Mouse (Mus musculus) cerebellum, adult 9-11 months (tissue): Measurements from ENCODE around the gene Ebf1.
A peak's percentile ranks its signal among the peaks of the same experiment; 100 is the strongest.
"Not testable (repeated sequence)": the region's sequence is repeated elsewhere in the genome, so short reads cannot be mapped to it uniquely, and the experiment has no call there.

Experiments
- DNase-seq: peaks from one replicate; pipeline ENCODE4 v3.0.0; 2022

The Ebf1 gene

DNA sequence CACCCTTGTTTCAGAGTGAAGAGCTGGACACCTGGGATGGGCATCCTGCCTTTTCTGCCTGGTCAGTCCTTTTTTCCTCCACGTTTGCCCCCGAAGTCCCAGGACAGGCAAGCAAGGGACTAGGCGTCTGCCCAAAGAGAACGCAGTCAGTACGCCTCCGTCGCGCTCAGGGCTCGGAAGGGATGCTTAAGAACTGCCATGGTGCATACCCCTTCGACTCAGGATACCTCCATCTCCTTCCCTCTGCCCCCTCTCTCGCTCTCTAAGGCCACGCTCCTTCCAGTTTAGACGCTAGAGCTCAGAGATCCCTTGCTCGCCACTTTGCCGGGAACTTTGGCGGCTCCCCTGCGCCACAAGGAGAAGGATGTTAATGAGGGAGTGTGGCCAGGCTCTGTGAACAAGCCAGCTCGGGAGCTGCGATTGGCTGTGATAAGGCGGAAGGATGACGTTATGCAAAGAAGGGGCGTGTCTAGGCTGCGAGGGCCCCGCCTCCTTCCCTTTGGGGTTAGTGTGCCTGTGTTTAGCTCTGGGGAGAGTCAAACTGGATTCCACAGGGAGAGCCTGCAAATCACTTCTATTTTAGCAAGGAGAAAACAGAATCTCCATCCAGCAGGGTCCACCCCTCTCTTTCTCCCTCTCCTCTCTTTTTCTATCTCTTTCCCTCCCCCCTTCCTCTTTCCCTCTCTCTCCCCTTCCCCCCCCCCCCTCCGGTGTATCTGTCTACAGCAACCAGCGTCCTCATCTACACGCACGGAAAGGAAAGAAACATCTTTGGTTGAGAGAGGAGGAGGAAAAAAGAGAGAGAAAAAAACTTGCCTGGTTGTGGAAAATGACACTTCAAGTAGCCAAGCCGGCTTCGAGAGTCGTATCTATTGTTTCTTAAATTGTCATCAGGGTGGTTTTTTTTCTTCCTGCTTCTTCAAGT is at the start of gene Ebf1:
Gene Ebf1 (plus strand): TSS at position 530 of the 925 bp plus-strand sequence.
- peak; percentile 96 for DNase-seq

DNA sequence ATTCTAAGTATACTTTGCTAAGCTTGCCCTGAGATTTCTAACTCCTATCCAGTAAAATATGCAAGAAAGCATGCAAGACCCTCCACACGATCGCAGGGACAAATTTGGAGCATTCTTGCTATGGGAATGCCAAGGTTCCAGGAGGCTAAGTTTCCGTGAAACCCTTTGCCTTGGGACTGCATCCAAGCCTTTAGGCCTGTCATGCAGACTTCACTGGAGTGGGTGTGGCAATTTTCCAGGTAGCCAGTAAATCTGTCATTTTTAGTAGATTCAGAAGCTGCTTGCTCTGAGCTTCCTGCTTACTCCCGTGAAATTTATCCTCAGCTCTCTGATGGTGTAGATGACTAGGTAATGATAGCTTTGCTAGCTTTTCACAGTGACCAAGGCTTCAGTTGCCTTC is 46.8 kb upstream of the Ebf1 start:
- DNase-seq, result not testable (repeated sequence)

DNA sequence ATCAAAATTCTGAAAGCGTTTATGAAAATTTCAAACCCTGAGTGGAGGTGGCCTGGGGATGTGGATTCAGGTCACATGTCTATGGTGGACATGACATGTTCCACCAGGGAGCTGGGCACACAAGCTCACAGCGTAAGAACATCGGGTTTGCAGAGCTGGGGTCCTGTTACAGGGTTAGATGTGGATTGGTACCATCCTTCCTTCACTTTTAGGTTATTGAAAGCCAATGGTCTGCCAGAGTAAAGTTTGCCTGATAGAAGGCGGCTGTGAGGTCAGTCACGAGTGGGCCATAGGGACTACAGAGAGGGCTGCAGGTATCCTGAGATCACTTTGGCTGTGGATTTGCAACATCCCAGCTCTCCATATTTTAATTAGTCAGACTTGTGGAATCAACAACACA is 44.3 kb upstream of the Ebf1 start:
- no peak for DNase-seq

DNA sequence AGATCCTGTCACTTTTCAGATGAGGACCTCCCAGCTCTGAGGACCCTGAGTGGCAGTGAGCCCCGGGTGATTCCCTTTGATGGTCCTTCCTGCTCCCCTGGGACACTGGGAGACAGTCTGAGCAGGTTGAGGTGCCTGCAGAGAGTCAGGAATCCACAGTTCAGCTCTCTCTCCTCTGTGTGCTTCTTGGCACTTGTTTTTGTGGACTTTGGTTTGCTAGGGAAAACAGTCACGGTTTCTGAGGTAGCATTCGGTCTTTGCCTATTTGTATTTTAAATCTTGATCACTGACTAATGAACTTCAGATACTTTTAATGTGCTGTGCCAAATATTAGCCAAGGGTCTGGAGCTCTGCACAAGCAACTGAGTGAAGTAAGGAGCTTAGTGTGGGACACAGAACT is 43.7 kb upstream of the Ebf1 start:
- no peak for DNase-seq

- no peak for DNase-seq
Observed at GRCm38 (mm10) chr11:44574391-44574790, 42.7 kb upstream of the Ebf1 start.

GRCm38 (mm10) chr11:44574820-44575219 is 42.3 kb upstream of the Ebf1 start:
- no peak for DNase-seq

- DNase-seq, result no peak
Observed at GRCm38 (mm10) chr11:44577911-44578310, 39.2 kb upstream of the Ebf1 start.

DNA sequence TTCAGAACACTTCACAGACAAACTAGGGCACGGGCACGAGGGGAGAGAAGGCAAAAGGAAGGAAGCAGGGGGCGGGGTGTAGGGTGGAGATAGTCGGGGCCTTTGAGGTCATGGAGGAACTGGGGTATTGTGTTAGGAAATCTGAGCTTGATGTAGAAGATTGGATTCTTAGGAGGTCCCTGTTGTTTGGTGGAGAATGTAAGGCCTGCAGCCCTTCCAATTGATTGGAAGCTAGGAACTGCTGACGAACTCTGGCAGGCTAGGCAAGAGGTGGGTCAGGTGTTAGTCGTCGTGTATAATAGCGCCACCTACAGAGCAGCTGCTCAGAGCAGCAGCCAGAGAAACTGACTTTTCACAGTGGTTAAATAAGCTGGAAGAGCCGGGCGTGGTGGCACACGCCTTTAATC is 35.8 kb upstream of the Ebf1 start:
- peak; percentile 60 for DNase-seq

DNA sequence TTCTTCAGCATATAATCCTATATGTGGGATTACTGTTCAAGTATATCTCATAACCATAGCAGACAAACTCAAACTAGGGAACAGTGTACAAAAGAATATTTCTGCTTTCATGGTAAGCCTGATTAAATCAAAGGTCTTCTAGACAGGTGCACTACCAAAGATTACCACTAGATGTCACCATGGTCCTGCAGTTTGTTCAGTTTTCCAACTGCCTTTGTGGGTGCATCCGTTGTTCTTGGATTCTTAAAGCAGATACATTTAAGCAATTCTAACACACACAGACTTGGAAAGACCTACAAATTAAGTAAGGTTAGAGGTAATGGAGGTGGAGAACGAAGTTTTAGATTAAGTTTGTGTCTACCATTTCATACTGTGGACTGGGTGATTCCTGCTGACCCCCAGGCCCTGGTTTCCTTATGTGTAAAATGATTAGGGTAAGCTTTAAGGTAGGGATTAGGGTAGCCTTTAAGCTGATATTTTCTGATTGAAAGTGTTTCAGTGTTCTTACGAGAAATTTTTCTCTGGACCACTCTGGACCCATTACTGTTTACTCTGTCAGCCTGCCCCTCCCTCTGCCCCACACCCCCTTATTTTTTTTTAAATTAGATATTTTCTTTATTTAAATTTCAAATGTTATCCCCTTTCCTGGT is 30.9 kb upstream of the Ebf1 start:
- DNase-seq, result peak; percentile 54

GRCm38 (mm10) chr11:44593016-44593415 is 24.1 kb upstream of the Ebf1 start:
- no peak for DNase-seq

- DNase-seq, result no peak
Observed at GRCm38 (mm10) chr11:44594768-44595167, 22.3 kb upstream of the Ebf1 start.

- DNase-seq, result no peak
Observed at GRCm38 (mm10) chr11:44606881-44607280, 10.2 kb upstream of the Ebf1 start.

- DNase-seq, result no peak
Observed at GRCm38 (mm10) chr11:44608646-44609045, 8.5 kb upstream of the Ebf1 start.

DNA sequence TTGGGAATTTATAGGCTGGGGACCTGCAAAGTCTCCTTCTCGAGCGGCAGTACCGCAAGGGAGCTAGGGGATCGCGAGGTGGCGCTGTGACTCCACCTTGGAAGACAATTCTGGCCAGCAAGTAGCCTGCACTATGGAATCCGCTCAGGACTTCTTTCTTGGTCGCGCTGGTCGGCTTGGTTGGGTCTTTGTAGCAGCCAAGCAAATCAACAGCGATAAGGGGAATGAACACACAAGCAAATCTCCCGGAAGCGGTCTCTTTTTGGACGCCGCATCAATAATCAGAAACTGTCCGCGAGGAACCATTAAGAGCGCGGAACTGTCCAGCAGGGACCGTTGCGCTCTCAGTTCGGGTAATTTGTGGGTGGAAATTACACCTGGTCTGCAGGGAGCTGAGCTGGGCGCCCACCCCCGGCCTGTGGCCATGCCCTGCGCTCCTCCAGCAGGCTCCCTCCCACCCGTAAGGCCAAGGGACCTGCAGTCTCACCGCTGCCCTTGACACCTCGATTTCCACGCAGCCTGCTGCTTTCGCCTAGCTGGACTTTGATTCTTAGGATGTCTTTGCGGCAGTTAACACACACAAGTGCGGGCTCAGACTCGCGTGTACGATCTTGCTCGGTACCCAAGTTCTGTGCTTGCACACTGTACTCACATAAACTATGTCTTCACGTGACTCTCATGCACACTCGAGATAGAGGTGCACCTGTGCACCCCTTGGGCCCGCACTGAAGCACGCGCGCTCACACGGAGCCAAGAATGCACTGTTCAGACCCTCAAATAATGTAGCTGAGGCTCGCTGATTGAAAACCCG is 5.9 kb upstream of the Ebf1 start:
- peak; percentile 86 for DNase-seq

GRCm38 (mm10) chr11:44612156-44612555 is 5.0 kb upstream of the Ebf1 start:
- no peak for DNase-seq

GRCm38 (mm10) chr11:44612681-44613410 is 4.3 kb upstream of the Ebf1 start:
- no peak for DNase-seq

GRCm38 (mm10) chr11:44613411-44614180 is 3.5 kb upstream of the Ebf1 start:
- no peak for DNase-seq

- DNase-seq, result no peak
Observed at GRCm38 (mm10) chr11:44616078-44616787, 884 bp upstream of the Ebf1 start.

DNA sequence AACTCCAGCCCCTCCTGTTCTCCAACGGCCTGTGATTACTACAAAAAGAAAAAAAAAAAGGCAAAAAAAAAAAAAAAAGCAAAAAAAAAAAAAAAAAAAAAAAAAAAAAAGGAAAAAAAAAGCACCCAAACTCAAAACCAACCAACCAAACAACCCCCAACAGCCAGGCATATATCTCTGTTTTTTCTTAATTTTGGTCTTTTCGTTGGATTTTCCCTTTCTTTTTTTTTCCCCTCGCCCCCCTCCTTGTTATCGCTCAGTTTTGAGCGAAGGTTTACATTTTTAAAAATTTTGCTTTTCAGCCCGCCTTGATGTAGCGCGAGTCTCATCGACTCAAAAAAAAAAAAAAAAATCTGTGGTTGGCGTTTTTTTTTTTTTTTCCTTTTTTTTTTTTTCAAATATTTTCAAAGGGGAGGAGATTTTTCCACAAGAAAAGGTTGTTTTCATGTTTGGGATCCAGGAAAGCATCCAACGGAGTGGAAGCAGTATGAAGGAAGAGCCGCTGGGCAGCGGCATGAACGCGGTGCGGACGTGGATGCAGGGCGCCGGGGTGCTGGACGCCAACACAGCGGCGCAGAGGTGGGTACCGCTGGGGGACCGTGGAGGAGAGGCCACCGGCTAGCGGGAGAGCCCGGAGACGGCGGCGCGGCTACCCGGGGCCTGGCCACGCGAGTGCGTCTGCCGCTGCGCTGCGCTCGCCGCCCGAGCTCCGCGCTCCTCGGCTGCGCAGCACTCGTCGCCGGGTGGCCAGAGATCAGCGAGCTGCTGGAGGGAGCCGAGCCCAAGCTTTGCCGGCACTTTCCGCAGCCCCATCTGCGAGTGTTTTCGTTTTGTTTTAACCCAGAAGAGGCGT is 843 bp downstream of the Ebf1 start:
- DNase-seq, result peak; percentile 67
